Mouse (Mus musculus): ENCODE measurements at regions not wholly inside any gene's neighbourhood (a gene's known extent, or its start where the extent isn't known, plus 50 kb on each side); places are given as distances from the start of the nearest gene placed in this dataset.
A peak's percentile ranks its signal among the peaks of the same experiment; 100 is the strongest.
"Not testable (repeated sequence)": the region's sequence is repeated elsewhere in the genome, so short reads cannot be mapped to it uniquely, and the experiment has no call there.

- DNase-seq, result no peak
Observed at GRCm38 (mm10) chr8:35125179-35125578, 640.4 kb upstream of the Gm19410 start.

DNA sequence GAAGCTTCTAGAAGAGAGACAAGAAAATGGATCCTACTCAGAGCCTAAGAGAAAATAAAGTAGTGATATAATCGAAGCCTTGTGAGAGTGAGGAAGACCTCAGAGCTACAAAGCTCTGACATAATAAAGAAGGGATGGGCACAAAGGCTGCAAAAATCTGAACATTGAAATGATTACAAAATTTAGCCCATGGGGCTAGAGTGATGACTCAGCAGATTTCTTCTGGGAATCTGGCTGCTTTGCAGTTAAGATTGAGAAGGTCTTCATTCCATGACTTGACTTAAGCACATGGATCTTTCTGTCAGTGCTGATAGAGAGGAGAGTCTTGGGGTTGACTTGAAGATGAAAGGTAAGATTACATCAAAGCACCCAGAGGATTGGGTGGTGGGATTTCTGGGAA, 633.3 kb upstream of the Gm19410 start:
- DNase-seq, result no peak

DNA sequence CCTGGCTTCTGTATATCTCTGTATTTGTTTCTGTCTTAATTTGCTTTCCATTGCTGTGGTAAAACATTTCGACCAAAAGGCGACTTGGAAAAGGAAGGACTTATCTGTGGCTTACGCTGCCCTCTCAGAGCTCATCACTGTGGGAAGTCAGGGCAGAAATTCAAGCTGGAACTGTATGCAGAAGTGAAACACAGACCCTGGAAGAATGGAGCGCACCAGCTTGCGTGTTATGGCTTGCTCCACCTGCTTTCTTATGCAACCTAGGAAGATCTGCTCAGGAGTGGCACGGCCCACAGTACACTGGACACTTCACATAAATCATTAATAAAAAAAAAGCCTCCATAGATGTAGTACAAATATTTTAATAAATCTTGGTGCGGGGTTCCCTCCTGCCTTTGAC, 630.0 kb upstream of the Gm19410 start:
- no peak for DNase-seq

DNA sequence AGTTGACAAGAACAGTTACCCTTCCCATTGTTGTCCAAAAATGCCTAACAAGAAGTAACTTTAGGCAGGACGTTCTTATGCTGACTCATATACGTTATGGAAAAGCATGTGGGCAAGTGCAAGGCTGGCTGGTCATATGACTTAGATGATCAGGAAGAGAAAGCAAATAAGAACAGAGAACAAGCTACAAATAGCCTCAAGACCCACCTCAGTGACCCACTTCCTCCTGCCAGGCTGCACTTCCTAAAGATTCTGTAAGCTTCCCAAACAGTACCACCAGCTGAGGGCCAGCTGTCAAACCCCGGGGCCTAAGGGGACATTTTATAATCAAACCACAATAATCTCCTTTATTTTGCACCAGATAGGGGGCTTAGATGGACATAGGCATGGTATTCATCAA, 628.9 kb upstream of the Gm19410 start:
- DNase-seq, result no peak

DNA sequence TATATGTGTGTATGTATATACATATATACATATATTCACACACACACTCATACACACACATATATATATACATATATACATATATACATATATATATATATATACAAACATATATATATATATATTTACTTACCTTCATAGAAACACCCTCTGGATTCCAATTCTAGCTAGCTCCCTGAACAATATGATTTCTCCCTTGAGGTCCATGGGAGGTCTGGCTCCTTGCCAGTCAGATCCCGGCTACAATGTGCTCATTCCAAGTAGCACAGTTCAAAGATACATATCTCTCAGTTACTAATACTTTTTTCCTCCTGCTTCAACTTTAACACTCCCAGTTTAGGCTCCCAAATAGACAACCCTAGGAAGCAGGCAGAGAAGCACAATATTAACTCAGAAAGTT, 624.8 kb upstream of the Gm19410 start:
- DNase-seq, result peak; percentile 46

DNA sequence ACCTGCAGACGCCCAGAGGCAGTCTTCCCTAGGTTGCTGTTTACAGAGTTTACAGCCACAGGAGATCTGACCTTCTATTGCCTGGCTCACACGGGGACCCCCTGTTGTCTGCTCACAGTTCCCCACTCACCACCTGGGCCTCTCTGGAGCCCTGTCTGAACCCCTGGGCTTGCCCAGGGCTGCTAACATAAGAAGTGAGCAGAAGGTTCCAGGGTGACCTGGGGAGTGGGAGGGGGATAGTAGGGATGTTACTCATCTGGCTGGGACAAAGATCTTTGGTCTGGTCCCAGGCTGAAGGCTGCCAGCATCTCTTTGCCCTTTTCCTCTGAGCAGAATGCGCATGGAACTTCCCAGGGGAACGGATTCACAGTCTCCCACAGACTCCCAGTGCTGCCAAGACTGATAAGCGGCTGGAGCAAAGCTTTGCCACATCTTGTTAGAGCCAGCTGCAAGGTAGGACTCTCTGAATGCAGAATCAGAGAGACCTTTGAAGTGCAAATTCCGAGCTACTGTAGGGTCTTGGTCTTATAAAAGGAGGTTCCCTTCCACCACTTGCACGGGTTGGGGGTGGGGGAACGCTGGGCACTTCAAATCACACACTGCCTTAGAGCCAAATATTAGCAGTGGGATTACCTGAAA, 622.5 kb upstream of the Gm19410 start:
- DNase-seq, result no peak

- DNase-seq, result no peak
Observed at GRCm38 (mm10) chr8:35143684-35144083, 621.9 kb upstream of the Gm19410 start.

DNA sequence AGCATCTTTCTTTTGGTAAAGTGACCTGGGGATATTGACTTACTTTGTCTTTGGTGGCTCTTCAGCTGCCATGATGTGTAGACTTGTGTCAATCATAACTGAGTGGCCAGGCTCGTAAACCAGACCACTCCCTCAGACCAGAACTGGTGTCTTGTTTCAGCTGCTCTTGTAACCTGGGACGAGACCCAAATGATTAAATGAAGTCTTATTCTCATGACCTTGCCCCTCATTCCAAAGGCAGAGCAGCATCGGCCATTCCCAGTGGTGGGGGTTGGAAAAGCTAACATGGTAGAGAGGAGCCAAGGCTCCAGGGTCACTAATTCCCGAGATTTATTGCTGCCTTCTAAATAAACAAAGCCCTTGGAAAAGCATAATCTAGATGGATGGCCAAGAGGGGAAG, 621.2 kb upstream of the Gm19410 start:
- DNase-seq, result peak; percentile 68

DNA sequence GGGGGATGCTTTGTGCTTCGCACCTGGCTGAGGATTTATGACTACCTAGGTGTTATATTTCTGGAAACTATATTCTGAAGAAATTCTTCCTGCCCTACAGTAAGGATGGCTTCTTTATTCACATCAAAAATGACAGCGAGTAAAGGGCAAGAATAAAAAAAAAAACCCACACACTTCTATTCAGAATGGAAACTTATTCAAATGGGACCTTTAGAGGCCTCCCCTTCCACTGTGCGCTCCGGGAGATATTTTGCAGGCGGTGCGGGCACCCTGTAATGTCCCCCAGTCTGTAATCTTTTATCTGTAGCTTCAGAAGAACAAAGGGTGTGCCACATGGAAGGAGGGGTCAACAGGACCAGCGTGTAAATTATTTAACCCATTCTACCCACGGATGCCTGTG, 618.1 kb upstream of the Gm19410 start:
- DNase-seq, result no peak

GRCm38 (mm10) chr8:35147967-35148366, 617.6 kb upstream of the Gm19410 start:
- DNase-seq, result no peak

GRCm38 (mm10) chr8:35152585-35152984, 613.0 kb upstream of the Gm19410 start:
- DNase-seq, result no peak

DNA sequence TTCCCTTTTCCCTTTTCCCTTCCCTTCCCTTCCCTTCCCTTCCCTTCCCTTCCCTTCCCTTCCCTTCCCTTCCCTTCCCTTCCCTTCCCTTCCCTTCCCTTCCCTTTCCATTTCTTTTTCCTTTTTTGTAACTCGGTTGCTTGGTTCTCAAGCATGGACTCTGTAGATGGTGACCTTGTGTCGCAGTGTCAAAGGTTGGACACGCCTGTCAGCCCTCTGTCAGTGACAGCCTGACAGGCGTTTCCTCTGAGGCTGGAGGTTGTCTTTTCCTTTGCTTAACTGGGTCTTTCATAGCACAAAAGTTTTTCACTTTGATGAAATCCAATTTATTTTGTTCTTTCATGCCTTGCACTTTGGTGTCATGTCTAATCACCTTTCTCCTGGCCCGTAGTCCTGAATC, 609.3 kb upstream of the Gm19410 start:
- no peak for DNase-seq

- no peak for DNase-seq
Observed at GRCm38 (mm10) chr8:35157711-35158110, 607.9 kb upstream of the Gm19410 start.

- peak; percentile 77 for DNase-seq
Observed at GRCm38 (mm10) chr8:35159329-35159728, 606.3 kb upstream of the Gm19410 start.

DNA sequence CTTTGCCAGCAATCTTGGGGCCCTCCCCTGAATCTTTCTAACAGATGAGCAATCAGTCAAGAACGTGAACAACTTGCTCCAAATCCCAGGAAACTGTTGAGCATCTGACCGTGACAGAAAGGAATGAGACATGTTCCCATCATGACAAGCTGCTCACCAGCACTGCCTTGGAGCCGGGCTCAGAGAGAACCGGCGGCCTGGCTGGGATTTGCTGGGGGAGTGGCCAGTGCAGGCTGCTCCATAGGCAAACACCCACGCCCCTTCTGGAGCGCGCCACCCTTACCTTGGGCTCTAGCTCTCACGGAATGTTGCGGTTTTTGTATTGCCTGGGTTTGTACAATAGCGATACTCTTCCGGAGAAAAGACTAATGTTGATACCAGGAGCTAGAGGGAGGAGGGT, 605.4 kb upstream of the Gm19410 start:
- DNase-seq, result no peak

DNA sequence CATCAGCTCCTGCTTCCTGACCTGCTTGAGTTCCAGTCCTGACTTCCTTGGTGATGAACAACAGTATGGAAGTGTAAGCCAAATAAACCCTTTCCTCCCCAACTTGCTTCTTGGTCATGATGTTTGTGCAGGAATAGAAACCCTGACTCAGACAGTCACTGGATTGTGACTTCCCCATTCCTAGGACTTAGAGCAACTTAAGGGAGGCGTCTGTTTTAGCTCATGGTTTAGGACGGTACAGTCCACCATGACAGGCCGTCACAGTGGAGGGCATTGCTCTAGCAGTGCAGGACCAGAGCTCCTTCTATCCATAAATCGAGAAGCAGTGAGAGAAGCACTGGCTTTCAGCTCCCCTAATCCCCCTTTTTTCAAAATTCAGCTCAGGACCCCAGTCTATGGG, 603.4 kb upstream of the Gm19410 start:
- not testable (repeated sequence) for DNase-seq

DNA sequence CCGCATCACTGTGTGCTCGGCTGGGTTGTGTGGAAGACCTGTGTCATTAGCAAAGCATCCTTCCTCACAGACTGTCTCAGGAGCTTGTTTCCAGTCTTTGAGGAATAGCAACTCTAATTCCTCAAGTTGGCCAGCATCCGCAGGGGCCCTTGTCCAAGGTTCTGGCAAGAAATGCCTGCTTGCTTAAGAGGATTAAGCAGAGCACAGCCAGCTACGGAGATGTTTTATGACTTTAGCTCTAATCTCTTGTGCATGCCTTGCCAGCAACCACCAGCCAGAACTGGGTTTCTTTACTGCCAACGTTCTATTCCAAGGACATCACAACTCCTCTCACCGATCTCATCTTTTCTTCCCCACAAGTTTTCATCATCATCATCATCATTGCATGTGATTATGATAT, 599.0 kb upstream of the Gm19410 start:
- DNase-seq, result no peak

GRCm38 (mm10) chr8:35171536-35172310, 593.9 kb upstream of the Gm19410 start:
- DNase-seq, result no peak

DNA sequence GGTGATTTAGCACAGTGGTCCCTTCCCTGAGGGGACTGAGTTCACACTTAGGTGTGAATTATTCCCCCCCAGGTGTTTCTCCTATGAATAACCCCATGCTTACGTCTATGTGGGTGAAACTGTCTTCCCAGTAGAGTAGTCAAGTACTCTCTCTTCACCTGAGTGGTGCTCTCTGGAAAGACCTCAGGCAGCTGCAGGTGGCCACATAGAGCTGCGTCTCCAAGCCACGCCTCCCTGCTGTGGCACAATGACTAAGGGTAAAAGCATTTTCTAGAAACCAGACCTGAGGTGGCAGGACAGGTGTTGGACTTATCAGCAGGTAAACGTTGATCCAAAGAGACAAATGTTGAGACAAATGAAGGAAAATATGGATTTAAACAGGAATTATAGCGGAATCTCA, 588.3 kb upstream of the Gm19410 start:
- DNase-seq, result no peak

DNA sequence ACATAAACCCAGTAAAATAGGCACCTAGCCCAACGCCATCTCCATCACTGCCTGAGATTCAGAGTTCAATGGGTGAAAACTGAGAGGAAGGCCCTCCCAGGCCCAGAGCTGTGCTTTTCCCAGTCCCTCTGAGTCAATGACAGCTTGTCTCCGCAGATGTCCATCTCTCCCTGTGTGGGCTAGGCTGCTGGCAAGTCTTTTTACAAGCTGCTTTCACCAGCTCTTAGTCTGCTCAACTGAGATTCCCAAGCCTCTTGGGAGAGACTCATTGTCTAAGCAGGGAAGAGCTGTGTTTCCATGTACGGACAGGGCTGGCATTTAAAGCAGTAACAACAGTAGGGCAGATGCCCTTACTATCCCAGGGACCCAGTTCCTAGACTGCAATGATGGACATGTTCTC, 585.5 kb upstream of the Gm19410 start:
- no peak for DNase-seq

DNA sequence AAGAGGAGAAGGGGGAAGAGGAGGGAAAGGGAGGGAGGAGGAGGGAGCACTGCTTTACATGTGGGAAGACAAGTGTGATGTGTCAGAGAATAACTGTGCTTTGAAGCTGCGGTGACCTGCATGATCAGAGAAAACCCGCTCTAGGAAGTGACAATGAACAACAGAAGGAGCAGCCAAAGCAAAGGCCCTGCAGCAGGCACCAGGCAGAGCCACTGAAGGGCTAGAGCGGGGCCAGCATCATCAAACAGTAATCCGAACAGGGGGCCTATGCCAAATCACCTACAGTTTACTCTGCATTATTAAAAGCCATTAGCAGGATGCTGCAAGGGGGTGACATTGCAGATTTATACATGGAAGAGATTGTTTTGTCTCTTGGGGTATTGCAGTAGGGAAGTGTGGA, 583.4 kb upstream of the Gm19410 start:
- DNase-seq, result no peak

- no peak for DNase-seq
Observed at GRCm38 (mm10) chr8:35183423-35183822, 582.2 kb upstream of the Gm19410 start.

GRCm38 (mm10) chr8:35185165-35185564, 580.4 kb upstream of the Gm19410 start:
- no peak for DNase-seq

GRCm38 (mm10) chr8:35188531-35188930, 577.1 kb upstream of the Gm19410 start:
- no peak for DNase-seq

DNA sequence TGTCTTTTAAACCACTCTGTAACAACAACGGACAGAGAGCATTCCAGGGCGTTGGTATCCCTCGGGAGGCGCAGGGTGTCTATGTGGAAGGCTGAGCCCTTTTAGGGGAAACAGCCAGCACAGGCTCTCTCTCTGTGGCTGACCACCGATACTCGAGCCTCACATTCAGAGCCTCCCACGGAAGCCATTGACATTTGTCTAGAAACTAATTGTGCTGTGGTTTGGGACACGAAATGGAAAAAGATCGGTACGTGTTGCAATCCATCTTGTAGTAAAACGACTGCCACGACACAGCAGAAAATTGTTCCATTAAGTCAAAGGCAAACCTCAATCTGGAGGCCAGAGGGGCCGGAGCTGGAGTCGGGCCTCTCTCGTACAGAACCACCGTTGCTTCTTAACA, 575.9 kb upstream of the Gm19410 start:
- DNase-seq, result no peak

Data from kidney, postnatal 10 days (tissue).